Mouse (Mus musculus) midbrain, embryonic 14.5 days (tissue): Measurements from ENCODE around the gene 1810065E05Rik. TPM values are rescaled to one million over a fixed set of nuclear protein-coding genes. Genes with fewer than 3 reads are reported as not detected.

Experiments used
- ATAC-seq: fragments of 200-750 bp; cut with Nextera tagmentation; 2 replicates; pipeline ENCODE4 v1.8.0; 2017; ENCODE audit warnings: moderate number of reproducible peaks, moderate library complexity; ENCODE audit not compliant: low FRiP score, low TSS enrichment
- DNase-seq: peaks from one replicate; pipeline ENCODE4 v3.0.0-alpha.2; 2015
- H3K27ac ChIP-seq: fragments of 300-500 bp; sonication (generic); replicated peaks from 2 replicates; pipeline ENCODE4 v1.5.1; 2014; ENCODE audit warnings: mild to moderate bottlenecking, low read depth, low read length, moderate library complexity
- H3K27me3 ChIP-seq: fragments of 300-500 bp; sonication (generic); 2 replicates; pipeline ENCODE4 v1.6.1; 2014; ENCODE audit warnings: low read length, control low read depth, mixed read lengths; ENCODE audit not compliant: control insufficient read depth, insufficient read depth
- H3K36me3 ChIP-seq: fragments of 300-500 bp; sonication (generic); 2 replicates; pipeline ENCODE4 v1.6.1; 2014; ENCODE audit warnings: low read length, control low read depth; ENCODE audit not compliant: control insufficient read depth, insufficient read depth
- H3K4me1 ChIP-seq: fragments of 300-500 bp; sonication (generic); 2 replicates; pipeline ENCODE4 v1.6.1; 2014; ENCODE audit warnings: mild to moderate bottlenecking, antibody characterized with exemption, low read length, control low read depth; ENCODE audit not compliant: control insufficient read depth, insufficient read depth
- H3K4me2 ChIP-seq: fragments of 300-500 bp; sonication (generic); 2 replicates; pipeline ENCODE4 v1.6.1; 2014; ENCODE audit warnings: mild to moderate bottlenecking, low read length, moderate library complexity
- H3K4me3 ChIP-seq: fragments of 300-500 bp; sonication (generic); replicated peaks from 2 replicates; pipeline ENCODE4 v1.5.1; 2014; ENCODE audit warnings: low read depth, low read length
- H3K9ac ChIP-seq: fragments of 300-500 bp; sonication (generic); replicated peaks from 2 replicates; pipeline ENCODE4 v1.6.1; 2014; ENCODE audit warnings: mild to moderate bottlenecking, low read length, moderate library complexity
- H3K9me3 ChIP-seq: fragments of 300-500 bp; sonication (generic); 2 replicates; pipeline ENCODE4 v1.6.1; 2016; ENCODE audit warnings: low read length, control low read depth, mixed read lengths; ENCODE audit not compliant: control insufficient read depth
- whole genome bisulfite sequencing: fragments of 180-500 bp; shearing (Covaris S2); extraction: QIAGEN DNeasy Blood & Tissue Kit; methylation state at CpG from one replicate; pipeline ENCODE4 v1.1.7; 2014; 5-methylcytosine and 5-hydroxymethylcytosine counted together
- polyA plus RNA-seq: library from polyadenylated mRNA; unstranded; fragments of >200 nt; fragmentation: Nextera tagmentation; extraction: Ambion mirVana; gene quantifications from 2 replicates; pipeline ENCODE4 v1.2.1, GENCODE M21; 2014

1810065E05Rik gene
- not detected in 2 replicates for polyA plus RNA-seq

GRCm38 (mm10) chr11:58420815-58421214 lies at the start of gene 1810065E05Rik:
TSS of gene 1810065E05Rik (plus strand) at chr11:58421111.
- Histone ChIP-seq H3K36me3 (no peaks in the 10 kb centered on the region), H3K27me3 (no peaks in the 10 kb centered on the region), H3K4me1 (no peaks in the 10 kb centered on the region), H3K4me3 (no peak within 1 kb of the TSS), H3K27ac (no peak within 1 kb of the TSS), H3K4me2 (no peak within 1 kb of the TSS), H3K9ac (no peak within 1 kb of the TSS), H3K9me3 (no peaks in the 10 kb centered on the region)
- WGBS = 88% methylated on average over 1 of the region's 1 CpGs
- ATAC-seq (no peak), DNase-seq (no peak)

DNA sequence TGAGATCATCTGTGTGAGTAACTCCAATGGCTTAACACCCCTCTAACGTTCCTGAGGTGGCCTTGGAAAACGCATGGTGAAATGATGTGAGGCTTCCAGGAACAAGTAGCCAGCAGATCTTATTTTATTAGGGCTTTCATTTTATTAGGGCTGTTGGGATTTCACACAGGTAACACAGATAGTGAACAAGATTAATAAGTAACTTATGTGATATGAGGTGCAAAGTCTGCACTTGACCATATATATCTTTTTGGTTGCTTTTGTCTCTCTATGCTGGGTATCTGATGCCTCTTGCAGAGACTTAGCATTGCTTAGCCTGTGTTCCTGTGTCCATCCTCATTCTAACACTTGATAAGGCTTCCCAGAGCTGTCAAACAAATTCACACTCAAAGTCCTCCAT lies 43.6 kb upstream of the 1810065E05Rik start:
- 91% methylated on average over 2 of the region's 2 CpGs for WGBS
- no peak overlapping the region for H3K9ac ChIP-seq
- no peak for ATAC-seq

GRCm38 (mm10) chr11:58377686-58378085 lies 43.2 kb upstream of the 1810065E05Rik start:
- Histone ChIP-seq H3K36me3 (no peaks in the 10 kb centered on the region), H3K27me3 (no peaks in the 10 kb centered on the region), H3K9ac (no peak overlapping the region), H3K4me3 (no peak overlapping the region), H3K9me3 (no peaks in the 10 kb centered on the region), H3K27ac (no peak overlapping the region), H3K4me2 (no peak overlapping the region), H3K4me1 (no peaks in the 10 kb centered on the region)
- DNase-seq (no peak), ATAC-seq (no peak)
- WGBS = 76% methylated on average over 1 of the region's 1 CpGs

More for the DNA sequence above, 43.6 kb upstream of the 1810065E05Rik start:
- no peak overlapping the region for H3K4me3 ChIP-seq
- DNase-seq = no peak
- H3K27me3 ChIP-seq = no peaks in the 10 kb centered on the region
- no peak overlapping the region for H3K27ac ChIP-seq
- H3K4me2 ChIP-seq = no peak overlapping the region
- no peaks in the 10 kb centered on the region for H3K4me1 ChIP-seq
- no peaks in the 10 kb centered on the region for H3K36me3 ChIP-seq
- no peaks in the 10 kb centered on the region for H3K9me3 ChIP-seq

DNA sequence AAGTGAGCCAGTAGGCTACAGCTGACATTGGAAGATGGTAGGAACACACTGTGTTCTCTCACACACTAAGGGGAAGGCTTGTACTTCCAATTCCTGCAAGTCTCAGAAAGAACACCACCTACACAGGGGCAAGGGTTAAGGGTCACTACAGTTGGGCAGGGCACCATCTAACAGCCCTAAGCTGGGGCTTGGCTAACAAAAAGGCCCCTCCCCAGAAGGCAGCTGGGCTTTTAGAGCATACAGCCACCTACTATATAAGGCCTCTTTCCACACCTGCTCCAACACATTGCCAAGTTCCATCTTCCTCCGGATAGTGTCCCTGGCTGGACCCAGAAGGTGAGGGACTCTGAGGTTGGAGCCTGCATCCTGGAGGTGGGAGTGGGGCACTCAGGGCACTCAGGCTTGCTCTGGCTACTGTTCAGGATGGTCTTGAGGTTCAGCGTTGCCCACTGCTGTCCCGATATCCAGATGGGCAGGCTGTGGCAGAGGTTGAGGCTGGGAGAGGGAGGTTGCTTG lies 42.1 kb upstream of the 1810065E05Rik start, which contains the start of gene Lypd8:
TSS of gene Lypd8 (plus strand) at position 281 of the 516 bp plus-strand sequence.
- 90% methylated on average over 3 of the region's 3 CpGs for WGBS
- Histone ChIP-seq H3K36me3 (no peaks in the 10 kb centered on the region), H3K27me3 (no peaks in the 10 kb centered on the region), H3K4me1 (no peaks in the 10 kb centered on the region), H3K4me3 (no peak within 1 kb of the TSS), H3K9me3 (no peaks in the 10 kb centered on the region), H3K27ac (no peak within 1 kb of the TSS), H3K9ac (no peak within 1 kb of the TSS), H3K4me2 (no peak within 1 kb of the TSS)
- no peak for DNase-seq
- ATAC-seq = no peak

DNA sequence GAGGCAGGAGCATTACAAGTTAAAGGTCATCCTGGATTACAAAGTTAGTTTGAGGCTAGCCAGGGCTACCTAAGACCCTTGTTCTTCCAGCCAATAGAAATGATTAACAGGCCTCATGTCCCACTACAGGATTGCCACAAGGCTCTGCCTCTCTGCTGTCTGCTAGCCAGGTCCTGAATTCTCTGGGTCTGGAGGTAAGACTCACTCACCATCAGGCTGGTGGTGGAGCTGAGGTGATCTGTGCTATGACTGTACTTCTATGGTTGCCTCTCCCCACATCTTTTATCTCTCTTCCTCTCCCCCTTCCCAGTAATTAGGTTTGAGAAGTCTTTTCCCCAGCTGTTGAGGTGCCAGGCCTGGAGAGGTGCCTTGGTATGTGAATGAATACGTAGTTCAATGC lies 41.4 kb upstream of the 1810065E05Rik start:
- ATAC-seq (no peak), DNase-seq (no peak)
- WGBS = 100% methylated on average over 1 of the region's 1 CpGs
- H3K27ac ChIP-seq = no peak overlapping the region
- H3K9me3 ChIP-seq = no peaks in the 10 kb centered on the region
- H3K4me1 ChIP-seq = no peaks in the 10 kb centered on the region
- no peak overlapping the region for H3K4me2 ChIP-seq
- no peaks in the 10 kb centered on the region for H3K27me3 ChIP-seq
- H3K4me3 ChIP-seq = no peak overlapping the region
- H3K36me3 ChIP-seq = no peaks in the 10 kb centered on the region
- H3K9ac ChIP-seq = no peak overlapping the region

- Histone ChIP-seq H3K4me2 (no peak overlapping the region), H3K27ac (no peak overlapping the region), H3K9ac (no peak overlapping the region), H3K27me3 (no peaks in the 10 kb centered on the region), H3K4me1 (no peaks in the 10 kb centered on the region), H3K36me3 (no peaks in the 10 kb centered on the region), H3K4me3 (no peak overlapping the region), H3K9me3 (no peaks in the 10 kb centered on the region)
- WGBS = 95% methylated on average over 6 of the region's 6 CpGs
- DNase-seq (no peak), ATAC-seq (no peak)
Measured at GRCm38 (mm10) chr11:58382471-58382870, 38.4 kb upstream of the 1810065E05Rik start.

- DNase-seq = peak; percentile 78
- ATAC-seq = peak; percentile 58; the same call in 1 of the 2 replicates
- H3K9me3 ChIP-seq = no peaks in the 10 kb centered on the region
- peak overlapping the region; percentile 21; the same call in 1 of the 2 replicates for H3K9ac ChIP-seq
- H3K4me3 ChIP-seq = no peak overlapping the region
- peaks cover 15% of the 10 kb centered on the region for H3K4me1 ChIP-seq
- H3K4me2 ChIP-seq = peak overlapping the region; percentile 31
- H3K36me3 ChIP-seq = no peaks in the 10 kb centered on the region
- H3K27ac ChIP-seq = peak overlapping the region; percentile 79
- WGBS = 43% methylated on average over 6 of the region's 6 CpGs
- H3K27me3 ChIP-seq = no peaks in the 10 kb centered on the region
Measured at GRCm38 (mm10) chr11:58399985-58400645, 20.8 kb upstream of the 1810065E05Rik start.

DNA sequence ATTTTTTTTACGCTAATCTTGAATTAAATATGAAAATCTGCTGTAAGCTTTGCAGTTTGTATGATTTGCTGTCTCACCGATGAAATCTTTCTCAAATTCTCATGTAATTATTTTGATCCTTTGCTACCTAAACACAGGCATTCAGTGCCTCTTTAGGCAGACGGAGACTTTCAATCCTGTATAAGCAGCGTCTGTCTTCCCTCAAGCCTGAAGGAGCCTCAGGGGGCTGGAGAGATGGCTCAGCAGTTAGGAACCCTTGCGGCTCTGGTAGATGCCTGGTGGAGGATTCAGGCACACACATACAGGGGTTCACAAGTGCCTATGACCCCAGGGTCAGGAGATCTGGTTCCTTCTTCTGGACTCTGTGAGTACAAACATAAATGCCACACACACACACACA lies 20.3 kb upstream of the 1810065E05Rik start:
- no peak overlapping the region for H3K4me3 ChIP-seq
- H3K9me3 ChIP-seq = no peaks in the 10 kb centered on the region
- H3K27me3 ChIP-seq = no peaks in the 10 kb centered on the region
- peak overlapping the region; percentile 79 for H3K27ac ChIP-seq
- peaks cover 15% of the 10 kb centered on the region for H3K4me1 ChIP-seq
- peak; percentile 61 for DNase-seq
- WGBS = 37% methylated on average over 5 of the region's 5 CpGs
- ATAC-seq = no peak
- peak overlapping the region; percentile 21; the same call in 1 of the 2 replicates for H3K9ac ChIP-seq
- no peaks in the 10 kb centered on the region for H3K36me3 ChIP-seq
- peak overlapping the region; percentile 31 for H3K4me2 ChIP-seq

GRCm38 (mm10) chr11:58408066-58408465 lies 12.8 kb upstream of the 1810065E05Rik start:
- no peak overlapping the region for H3K27ac ChIP-seq
- no peak overlapping the region for H3K4me2 ChIP-seq
- WGBS = 87% methylated on average over 3 of the region's 3 CpGs
- no peak for DNase-seq
- no peaks in the 10 kb centered on the region for H3K27me3 ChIP-seq
- H3K9ac ChIP-seq = no peak overlapping the region
- H3K4me1 ChIP-seq = no peaks in the 10 kb centered on the region
- no peaks in the 10 kb centered on the region for H3K36me3 ChIP-seq
- no peaks in the 10 kb centered on the region for H3K9me3 ChIP-seq
- ATAC-seq = no peak
- H3K4me3 ChIP-seq = no peak overlapping the region
